Mouse (Mus musculus) frontal cortex, postnatal 10 days (tissue): ENCODE measurements at regions not wholly inside any gene's neighbourhood (a gene's known extent, or its start where the extent isn't known, plus 50 kb on each side); places are given as distances from the start of the nearest gene placed in this dataset.
A peak's percentile ranks its signal among the peaks of the same experiment; 100 is the strongest.

Source experiments
- DNase-seq, 2 experiments: peaks; one replicate each; pipeline ENCODE4 v3.0.0; 2022; ENCODE audit warnings: low spot score in 2 of 2, mixed read lengths in 1 of 2

DNA sequence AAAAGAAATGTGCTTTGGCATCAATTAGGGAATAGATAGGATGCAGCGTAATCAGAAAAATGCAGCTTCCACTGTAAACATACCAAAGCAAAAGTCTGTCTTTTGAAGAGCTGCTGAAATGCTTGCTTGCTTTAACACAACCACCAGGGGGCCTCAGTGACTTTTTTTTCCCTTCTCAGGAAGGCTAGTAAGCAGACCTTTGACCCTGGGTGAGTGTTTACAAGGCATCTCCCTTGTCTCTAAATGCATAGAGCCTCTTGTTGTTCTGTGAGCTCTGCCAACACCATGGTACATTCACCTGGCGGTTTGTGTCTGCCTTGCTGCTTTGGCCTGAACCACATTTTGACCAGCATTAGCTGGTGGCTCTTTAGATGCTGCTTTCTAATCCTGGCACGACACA lies 191.9 kb upstream of the C9orf72 start:
- no peak for DNase-seq

DNA sequence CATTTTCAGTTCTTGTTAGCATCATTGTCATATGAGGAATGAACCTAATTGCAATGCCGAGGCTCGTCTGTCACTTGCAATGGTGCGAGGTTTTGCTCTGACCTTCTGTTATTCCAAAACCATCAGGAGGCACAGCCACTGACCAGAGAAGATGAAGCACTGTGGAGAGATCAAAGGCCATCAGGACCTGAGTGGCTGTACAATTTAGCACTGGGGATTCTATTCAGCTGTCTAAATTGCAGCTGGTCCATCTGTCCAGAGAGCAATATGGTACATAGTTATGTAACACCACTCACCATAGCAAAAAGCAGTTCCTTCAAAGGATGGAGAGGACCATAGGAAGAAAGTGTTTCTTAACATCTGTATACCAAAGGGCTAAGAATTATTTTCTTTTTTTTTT lies 187.5 kb upstream of the C9orf72 start:
- DNase-seq, result no peak

DNA sequence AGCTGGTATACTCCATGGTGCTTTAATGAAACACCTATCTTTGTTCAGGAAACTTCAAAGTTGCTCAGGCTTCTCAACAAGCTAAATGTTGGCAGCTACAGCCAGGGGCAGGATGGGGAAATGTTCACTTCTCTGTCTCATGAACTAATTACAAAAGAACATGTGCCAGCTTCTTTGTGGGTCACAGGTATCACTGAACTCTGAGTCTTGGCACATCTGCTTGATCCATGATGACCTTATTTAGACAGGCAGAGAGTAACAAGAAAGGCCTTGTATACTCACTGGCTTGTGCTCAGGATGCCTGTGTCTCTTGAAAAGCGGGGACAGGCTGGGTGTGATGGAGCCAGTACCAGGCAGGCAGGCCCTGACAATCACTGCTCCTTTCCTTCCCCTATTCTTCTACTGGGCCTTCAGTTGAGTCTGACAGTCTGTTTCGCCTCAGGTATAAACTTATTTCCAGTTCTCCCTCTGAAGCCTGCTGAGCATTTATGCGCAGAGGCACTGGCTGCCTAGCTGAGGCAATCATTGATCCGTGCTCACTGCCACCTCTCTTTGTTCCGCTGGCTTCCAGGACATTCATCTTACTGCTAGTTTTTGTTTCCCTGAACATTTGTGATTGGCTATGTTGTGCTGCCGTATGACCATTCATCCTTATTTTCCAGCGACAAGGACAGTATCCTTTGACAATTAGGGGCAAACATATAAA lies 179.5 kb upstream of the C9orf72 start:
- no peak for DNase-seq

DNA sequence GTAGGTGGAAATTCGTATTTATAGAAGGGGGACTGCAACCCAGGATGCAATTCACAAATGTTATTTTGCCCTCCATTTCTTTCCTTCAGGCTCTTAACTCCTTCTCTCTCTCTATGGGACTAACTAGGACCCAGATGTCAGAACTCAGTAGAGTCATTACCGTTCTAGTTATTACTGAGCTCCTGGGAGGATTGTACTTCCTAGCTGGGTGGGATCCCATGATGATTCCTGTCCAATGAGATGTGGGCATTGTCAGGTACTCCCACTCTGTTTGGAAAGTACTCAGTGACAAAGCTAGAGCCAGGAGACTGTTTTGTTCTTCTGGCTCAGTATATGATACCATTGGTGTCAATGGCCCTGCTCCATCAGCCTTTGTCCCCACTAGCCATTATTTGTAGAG lies 178.1 kb upstream of the C9orf72 start:
- no peak for DNase-seq

DNA sequence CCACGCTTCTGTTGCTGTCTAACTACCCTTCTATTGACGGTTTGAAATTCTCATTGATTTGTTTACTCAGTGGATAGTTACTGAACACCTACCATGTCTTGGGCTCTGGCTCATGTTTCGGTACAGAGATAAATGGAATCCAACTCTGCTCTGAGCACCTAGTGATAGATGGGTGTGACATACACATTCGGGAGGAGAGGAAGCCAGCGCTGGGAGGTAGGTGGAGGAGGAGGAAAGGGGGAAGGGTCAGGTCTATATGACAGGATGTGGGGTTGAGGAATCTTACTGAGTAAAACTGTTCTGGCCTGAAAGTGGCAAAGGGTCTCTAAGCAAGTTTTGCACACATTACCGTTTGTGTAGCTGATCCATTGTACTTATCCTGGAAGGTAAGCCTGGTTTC lies 177.6 kb upstream of the C9orf72 start:
- DNase-seq, result no peak

- DNase-seq, result no peak
Observed at GRCm38 (mm10) chr4:35402376-35403133, 176.6 kb upstream of the C9orf72 start.

DNA sequence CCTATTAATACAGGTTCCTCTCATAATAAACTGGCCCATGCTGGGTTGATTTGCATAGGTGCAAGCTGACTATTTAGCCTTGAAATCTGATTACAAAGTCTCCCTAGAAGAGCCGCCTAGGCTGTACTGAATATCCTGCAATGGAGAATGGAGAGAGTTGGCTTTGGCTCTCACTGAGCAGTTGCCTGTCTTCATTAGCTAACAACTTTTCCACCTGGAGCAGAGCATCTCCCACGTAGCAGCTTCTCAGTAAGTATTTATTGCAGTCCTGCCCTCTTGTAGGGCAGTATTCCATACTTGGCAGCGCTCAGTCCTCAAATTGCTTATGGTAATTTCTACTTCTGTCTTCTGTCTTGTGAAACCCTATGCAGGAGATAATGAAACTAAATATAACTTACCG lies 175.8 kb upstream of the C9orf72 start:
- no peak for DNase-seq

DNA sequence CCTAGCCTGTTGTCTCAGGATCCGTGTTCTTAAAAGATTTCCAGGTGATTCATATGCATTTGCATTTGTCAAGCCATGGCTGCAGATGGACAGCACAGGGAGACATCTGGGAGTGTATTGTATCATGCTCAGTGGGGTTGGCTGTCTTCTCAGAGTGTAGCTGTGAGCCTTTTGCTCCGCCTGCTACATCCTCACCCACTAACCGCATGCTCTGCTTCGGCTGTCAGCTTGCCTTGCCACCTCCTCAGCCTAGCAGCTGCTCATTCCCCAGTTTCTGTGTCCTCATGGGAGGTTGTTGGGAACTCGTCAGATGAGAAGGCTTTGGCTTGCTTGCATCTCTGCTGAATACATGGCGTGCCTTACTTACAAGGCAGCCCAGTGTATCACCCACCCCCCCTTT lies 174.5 kb upstream of the C9orf72 start:
- DNase-seq, result peak; percentile 44 to 68

DNA sequence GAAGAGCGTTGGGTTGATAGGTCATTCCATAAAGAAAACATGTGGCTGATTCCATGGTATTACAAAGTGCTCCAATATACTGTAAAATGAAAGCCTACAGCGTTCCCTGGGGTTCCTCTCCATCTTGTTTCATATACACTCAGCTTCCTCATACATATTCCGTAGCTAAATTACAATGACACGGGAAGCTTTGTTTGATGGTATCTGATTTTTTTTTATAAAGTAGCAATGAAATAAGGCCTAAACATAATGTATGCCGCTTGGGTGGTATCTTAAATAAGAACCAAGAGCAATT lies 169.6 kb upstream of the C9orf72 start:
- DNase-seq, result no peak

GRCm38 (mm10) chr4:35394821-35395582 lies 169.0 kb upstream of the C9orf72 start:
- DNase-seq, result no peak

DNA sequence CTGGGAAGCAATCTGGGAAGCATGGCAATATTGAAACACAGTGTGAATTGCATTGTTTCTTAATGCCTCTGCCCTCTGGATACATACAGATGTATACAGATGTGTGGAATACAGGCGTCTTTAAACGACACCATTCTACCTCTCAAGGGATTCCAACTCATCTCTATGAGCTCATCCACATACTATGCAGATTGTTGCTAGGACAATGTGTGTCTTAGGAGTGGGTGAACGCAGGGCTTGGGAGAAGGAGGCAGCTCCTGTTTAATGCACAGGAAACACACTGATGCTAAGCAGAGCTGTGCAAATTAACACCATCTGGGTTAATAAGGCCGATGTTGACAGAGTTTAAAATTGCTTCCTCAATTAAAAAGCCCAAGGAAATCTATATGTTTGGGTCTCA lies 149.8 kb upstream of the C9orf72 start:
- no peak for DNase-seq

DNA sequence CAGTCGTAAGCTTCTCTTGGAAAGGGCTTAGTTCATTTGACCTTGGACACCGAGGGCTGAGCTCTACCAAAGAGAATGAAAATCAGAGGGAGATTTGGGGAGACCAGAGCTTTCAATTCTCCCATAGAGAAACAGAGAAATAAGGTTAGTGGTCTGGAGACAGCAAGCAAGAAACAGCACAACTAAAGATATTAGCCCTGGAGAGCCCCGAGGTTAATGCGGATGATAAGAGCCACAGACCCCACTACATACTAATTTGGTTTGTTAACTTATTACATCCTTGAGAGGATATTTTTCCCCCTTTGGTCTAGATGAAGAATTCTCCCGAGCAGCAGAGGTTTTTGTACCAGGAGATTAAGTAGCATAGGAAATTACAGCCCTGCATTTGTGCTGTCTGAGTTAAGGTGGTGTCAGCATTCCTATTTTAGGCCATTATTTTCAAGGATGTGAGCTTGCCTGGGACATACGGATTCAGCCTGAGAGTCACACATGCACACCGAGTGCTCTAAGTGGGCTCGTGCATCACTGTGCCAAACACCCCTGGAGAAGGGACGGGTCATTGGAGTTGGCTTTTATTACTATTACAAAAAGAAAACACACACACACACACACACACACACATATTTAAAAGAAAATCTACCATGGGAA lies 147.4 kb upstream of the C9orf72 start:
- no peak for DNase-seq

- DNase-seq, result peak; percentile 37 to 80
Observed at GRCm38 (mm10) chr4:35372528-35373212, 146.7 kb upstream of the C9orf72 start.

DNA sequence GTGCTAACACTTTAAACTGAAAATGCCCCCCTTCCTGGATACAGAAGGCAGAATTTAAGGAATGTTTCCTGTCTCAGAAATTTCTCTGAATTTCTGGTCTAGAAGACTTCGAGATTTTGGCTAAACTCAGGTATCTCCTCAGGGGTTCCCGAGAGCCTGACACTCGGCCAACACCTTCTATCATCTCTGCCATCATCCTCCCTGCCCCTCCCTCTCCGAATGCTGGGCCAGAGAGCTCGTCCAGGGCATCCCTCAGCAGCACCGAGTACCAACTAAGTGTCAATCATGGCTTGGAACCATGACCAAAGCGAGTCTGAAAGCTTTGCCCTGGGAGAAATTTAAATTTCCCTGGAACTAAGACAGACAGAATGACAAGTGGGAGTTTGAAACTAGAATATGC lies 138.2 kb upstream of the C9orf72 start:
- DNase-seq, result no peak

DNA sequence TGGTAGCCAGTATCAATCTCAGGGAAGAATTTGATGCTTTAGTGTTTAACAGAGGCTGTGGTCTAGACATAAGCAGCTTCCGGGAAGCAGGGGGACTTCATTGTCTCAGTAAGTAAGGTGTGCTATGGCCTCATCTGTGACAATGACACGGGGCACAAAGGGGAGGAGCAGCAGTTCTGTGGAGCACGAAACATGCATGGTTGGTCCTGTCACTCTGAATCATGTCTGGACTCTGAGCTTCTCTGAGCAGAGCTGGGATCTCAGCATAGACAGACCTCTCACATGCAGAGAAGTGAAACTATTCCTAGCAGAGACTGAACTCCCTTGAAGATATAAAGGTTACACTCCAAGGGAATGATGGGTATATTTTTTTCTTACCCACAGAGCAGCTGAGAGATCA lies 136.2 kb upstream of the C9orf72 start:
- no peak for DNase-seq

DNA sequence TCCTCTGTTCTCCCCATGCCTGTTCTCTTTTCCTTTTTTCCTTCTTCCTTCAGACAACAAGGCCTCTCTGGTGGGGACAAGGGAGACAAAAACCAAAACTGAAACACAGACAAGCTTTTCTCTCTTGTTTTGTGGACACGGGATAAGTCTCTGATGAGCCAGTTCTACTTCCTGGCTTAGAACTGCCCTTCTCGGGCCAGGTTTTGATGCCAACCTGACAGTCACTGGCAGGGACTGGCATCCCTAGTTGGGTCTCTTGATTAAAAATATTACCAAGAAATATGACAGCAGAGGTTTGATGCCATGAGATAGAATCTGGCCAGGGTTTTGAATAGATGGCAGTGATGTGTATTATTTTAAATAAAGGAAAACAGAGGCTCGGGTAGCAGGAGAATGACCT lies 133.4 kb upstream of the C9orf72 start:
- DNase-seq, result no peak

- no peak for DNase-seq
Observed at GRCm38 (mm10) chr4:35356904-35357563, 131.1 kb upstream of the C9orf72 start.

- no peak for DNase-seq
Observed at GRCm38 (mm10) chr4:35356051-35356450, 130.1 kb upstream of the C9orf72 start.

- DNase-seq, result no peak
Observed at GRCm38 (mm10) chr4:35354046-35354445, 128.1 kb upstream of the C9orf72 start.

DNA sequence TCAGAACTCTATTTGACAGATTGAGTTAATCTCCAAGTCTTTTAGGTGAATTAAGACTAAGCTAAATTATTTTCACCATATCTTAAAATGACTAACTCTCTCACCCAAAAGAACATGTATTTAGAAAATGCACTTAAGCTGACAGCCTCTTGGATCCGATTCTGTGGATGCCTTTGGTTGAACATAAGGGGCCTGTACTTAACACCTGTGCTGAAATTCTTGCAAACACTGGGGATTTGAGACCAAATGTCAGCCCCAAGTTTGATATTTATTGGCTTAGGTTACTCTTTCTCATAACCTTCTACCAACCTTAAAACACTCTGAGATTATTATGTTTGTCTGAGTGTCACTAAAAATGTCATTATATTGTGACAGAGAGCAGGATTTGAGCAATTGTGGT lies 126.6 kb upstream of the C9orf72 start:
- DNase-seq, result no peak

GRCm38 (mm10) chr4:35350465-35350864 lies 124.5 kb upstream of the C9orf72 start:
- DNase-seq, result no peak
